Mouse (Mus musculus): Measurements from ENCODE around the gene Pmm1. TPM values are rescaled to one million over a fixed set of nuclear protein-coding genes. Genes with fewer than 3 reads are reported as not detected.
"Not testable (repeated sequence)": the region's sequence is repeated elsewhere in the genome, so short reads cannot be mapped to it uniquely, and the experiment has no call there.

Pmm1 gene
- polyA plus RNA-seq, 2 experiments: 34.8 to 41.5 TPM

DNA sequence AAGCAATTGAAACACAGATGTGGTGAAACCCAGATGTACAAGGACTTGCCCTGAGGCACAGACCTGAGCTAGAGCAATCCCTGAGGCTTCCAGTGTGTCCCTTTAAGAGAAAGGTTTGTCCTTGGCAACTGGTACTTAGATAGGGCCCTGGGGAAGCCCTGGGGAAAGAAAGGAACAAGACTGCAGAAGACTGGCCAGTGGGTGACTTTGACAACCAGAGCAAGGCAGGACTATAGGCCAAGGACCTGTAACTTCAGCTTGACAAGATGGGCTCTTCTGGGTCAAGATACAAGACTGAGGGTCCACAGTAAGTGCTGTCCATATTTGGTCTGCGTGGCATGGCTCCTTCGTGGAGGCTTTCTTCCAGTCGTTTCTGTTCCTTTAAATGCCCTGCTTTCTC is 26.9 kb upstream of the Pmm1 start, which contains the start of gene Xrcc6:
Gene Xrcc6 (plus strand): TSS at position 190 of the 400 bp plus-strand sequence.
- TF ChIP-seq POLR2A (IDR thresholded peaks at IDR 0.05; ENCODE audit: borderline replicate concordance, extremely low read depth, insufficient read depth, insufficient read length): no peak
- no peaks in the 10 kb centered on the region for H3K9me3 ChIP-seq (ENCODE audit: control insufficient read depth, low read length)
- H3K4me2 ChIP-seq (replicated peaks; ENCODE audit: low read depth, low read length, severe bottlenecking): no peak within 1 kb of the TSS
- H3K4me1 ChIP-seq (ENCODE audit: control insufficient read depth, insufficient read depth, low read length): no peaks in the 10 kb centered on the region
- no peaks in the 10 kb centered on the region for H3K36me3 ChIP-seq (ENCODE audit: control insufficient read depth, insufficient read depth, low read length)
- H3K27me3 ChIP-seq (ENCODE audit: control insufficient read depth, insufficient read depth, low read length): no peaks in the 10 kb centered on the region
- H3K9ac ChIP-seq (ENCODE audit: low read depth, low read length, severe bottlenecking): no peak within 1 kb of the TSS
- ATAC-seq (ENCODE audit: low FRiP score, low read depth) (no peak), DNase-seq (ENCODE audit: low spot score) (no peak)
- H3K4me3 ChIP-seq (replicated peaks; ENCODE audit: low read length): no peak within 1 kb of the TSS
- H3K27ac ChIP-seq (replicated peaks; ENCODE audit: low read depth, low read length): no peak within 1 kb of the TSS
- 89% methylated on average over 3 of the region's 3 CpGs for WGBS

DNA sequence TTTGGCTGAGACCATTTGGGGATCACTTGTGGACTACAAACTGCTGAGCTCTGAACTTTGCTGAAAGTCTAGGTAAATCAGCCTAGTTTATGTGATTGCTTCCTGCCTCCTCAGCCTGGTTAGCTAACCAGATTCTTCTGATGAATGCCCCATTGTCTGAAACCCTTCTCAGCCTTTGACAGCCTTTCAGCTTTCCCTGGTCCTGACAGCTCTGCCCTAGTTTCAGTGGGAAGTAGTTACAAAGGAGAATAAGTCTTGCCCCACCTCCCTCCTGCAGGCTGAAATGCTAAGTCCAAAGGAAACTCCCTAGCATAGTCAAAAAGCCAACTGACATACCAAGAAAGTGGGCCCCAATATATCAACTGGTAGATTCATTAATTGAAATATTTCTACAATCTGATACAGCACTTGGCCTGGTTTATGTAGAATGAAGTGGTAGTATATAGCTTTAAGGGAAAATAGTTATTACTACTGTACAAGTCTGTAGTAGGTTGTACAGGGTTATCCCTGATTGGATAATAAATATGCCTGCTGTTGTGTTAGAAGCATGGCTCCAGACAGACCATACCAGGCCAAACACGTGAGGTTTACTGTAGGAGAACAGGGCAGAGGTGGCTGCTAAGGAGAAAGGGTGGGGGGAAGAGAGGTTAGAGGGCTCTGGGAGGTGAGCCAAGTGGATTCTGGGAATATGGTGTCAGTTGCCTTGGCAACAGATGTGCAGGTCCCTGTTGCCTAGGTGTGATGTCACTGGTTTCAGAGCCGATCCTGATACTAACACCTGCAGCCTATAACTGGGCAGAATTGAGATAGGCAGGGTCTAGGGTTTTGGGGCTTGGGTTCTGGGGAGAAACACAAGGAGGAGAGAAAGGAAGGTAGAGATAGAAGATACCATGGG is 24.8 kb upstream of the Pmm1 start:
- Histone ChIP-seq H3K4me1 (ENCODE audit: control insufficient read depth, insufficient read depth, low read length) (no peaks in the 10 kb centered on the region), H3K36me3 (ENCODE audit: control insufficient read depth, insufficient read depth, low read length) (no peaks in the 10 kb centered on the region), H3K9ac (ENCODE audit: low read depth, low read length, severe bottlenecking) (no peak overlapping the region), H3K4me2 (replicated peaks; ENCODE audit: low read depth, low read length, severe bottlenecking) (no peak overlapping the region), H3K4me3 (replicated peaks; ENCODE audit: low read length) (no peak overlapping the region), H3K27me3 (ENCODE audit: control insufficient read depth, insufficient read depth, low read length) (no peaks in the 10 kb centered on the region), H3K9me3 (ENCODE audit: control insufficient read depth, low read length) (no peaks in the 10 kb centered on the region), H3K27ac (replicated peaks; ENCODE audit: low read depth, low read length) (no peak overlapping the region)
- 56% methylated on average over 2 of the region's 2 CpGs for WGBS
- DNase-seq (ENCODE audit: low spot score) (no peak), ATAC-seq (ENCODE audit: low FRiP score, low read depth) (no peak)
- no peak for TF ChIP-seq POLR2A (IDR thresholded peaks at IDR 0.05; ENCODE audit: borderline replicate concordance, extremely low read depth, insufficient read depth, insufficient read length)

DNA sequence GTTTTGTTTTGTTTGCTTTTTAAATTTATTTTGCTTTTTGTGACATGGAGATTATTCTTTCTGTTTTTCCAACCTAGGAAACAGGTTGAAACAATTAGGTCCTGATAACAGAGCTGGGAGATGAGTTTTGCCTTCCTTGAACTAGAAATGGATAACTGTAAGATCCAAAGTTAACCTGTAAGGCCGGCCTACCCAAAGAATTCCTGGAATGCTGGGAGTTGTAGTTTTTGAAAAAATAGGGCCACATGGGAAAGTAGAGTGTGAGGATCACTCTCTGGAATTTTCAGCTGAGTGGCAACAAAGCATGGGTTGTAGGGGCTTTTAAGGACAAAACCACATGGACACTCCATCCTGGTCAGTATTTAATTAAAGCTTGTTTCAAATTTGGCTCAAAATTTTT is 21.4 kb upstream of the Pmm1 start:
- H3K9me3 ChIP-seq (ENCODE audit: control insufficient read depth, low read length): no peaks in the 10 kb centered on the region
- DNase-seq (ENCODE audit: low spot score) (no peak), ATAC-seq (ENCODE audit: low FRiP score, low read depth) (no peak)
- no peaks in the 10 kb centered on the region for H3K36me3 ChIP-seq (ENCODE audit: control insufficient read depth, insufficient read depth, low read length)
- no peak for TF ChIP-seq POLR2A (IDR thresholded peaks at IDR 0.05; ENCODE audit: borderline replicate concordance, extremely low read depth, insufficient read depth, insufficient read length)
- 47% methylated on average over 1 of the region's 1 CpGs for WGBS
- no peak overlapping the region for H3K9ac ChIP-seq (ENCODE audit: low read depth, low read length, severe bottlenecking)
- H3K4me1 ChIP-seq (ENCODE audit: control insufficient read depth, insufficient read depth, low read length): no peaks in the 10 kb centered on the region
- no peak overlapping the region for H3K4me3 ChIP-seq (replicated peaks; ENCODE audit: low read length)
- H3K27me3 ChIP-seq (ENCODE audit: control insufficient read depth, insufficient read depth, low read length): no peaks in the 10 kb centered on the region
- H3K27ac ChIP-seq (replicated peaks; ENCODE audit: low read depth, low read length): no peak overlapping the region
- H3K4me2 ChIP-seq (replicated peaks; ENCODE audit: low read depth, low read length, severe bottlenecking): no peak overlapping the region

DNA sequence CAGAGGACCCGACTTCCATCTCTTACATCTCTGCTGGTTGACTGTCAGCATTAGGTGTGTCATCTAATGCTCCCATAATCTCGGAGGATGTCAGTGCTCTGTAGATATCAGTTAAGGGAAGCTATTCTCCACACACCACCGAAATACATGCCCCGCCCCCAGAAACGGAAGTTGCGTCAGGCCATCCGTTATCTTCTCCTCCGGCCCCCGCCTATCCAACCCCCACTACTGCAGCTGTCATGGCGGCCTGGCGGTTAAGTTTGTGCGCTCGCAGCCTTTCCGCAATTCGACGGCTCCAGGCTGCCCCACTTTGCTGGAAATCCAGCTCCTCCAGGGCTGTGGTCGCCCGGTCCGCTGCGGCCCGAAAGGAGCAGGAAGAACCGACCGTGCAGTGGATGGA is 19.6 kb upstream of the Pmm1 start, which contains the start of gene 1700029P11Rik:
Gene 1700029P11Rik (plus strand): TSS at position 220 of the 400 bp plus-strand sequence.
- Histone ChIP-seq H3K4me3 (replicated peaks; ENCODE audit: low read length) (no peak within 1 kb of the TSS), H3K4me1 (ENCODE audit: control insufficient read depth, insufficient read depth, low read length) (no peaks in the 10 kb centered on the region), H3K27ac (replicated peaks; ENCODE audit: low read depth, low read length) (no peak within 1 kb of the TSS), H3K9me3 (ENCODE audit: control insufficient read depth, low read length) (no peaks in the 10 kb centered on the region), H3K9ac (ENCODE audit: low read depth, low read length, severe bottlenecking) (no peak within 1 kb of the TSS), H3K4me2 (replicated peaks; ENCODE audit: low read depth, low read length, severe bottlenecking) (no peak within 1 kb of the TSS), H3K27me3 (ENCODE audit: control insufficient read depth, insufficient read depth, low read length) (no peaks in the 10 kb centered on the region), H3K36me3 (ENCODE audit: control insufficient read depth, insufficient read depth, low read length) (no peaks in the 10 kb centered on the region)
- ATAC-seq (ENCODE audit: low FRiP score, low read depth): no peak
- DNase-seq (ENCODE audit: low spot score): no peak
- 97% methylated on average over 23 of the region's 23 CpGs for WGBS
- no peak for TF ChIP-seq POLR2A (IDR thresholded peaks at IDR 0.05; ENCODE audit: borderline replicate concordance, extremely low read depth, insufficient read depth, insufficient read length)

DNA sequence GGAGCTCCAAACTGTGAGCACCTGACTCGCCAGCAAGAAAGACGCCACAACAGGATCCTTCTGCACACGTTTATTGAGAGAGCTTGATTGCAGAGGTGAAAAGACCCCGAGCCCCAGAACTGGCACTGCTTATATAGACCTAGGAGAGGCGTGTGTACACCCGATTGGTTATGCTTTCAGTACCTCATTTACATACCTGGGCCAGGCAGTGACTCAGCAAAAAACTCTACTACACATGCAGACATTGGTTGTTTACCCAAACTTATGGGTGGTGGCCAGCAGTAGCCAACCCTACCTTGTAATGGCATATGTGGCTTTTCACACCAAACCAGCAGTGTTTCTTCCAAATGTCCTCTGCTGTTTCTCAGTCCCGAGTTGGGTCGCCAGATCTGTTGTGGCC is 14.4 kb upstream of the Pmm1 start:
- H3K4me3 ChIP-seq (replicated peaks; ENCODE audit: low read length); H3K27ac ChIP-seq (replicated peaks; ENCODE audit: low read depth, low read length); H3K36me3 ChIP-seq (ENCODE audit: control insufficient read depth, insufficient read depth, low read length); H3K9ac ChIP-seq (ENCODE audit: low read depth, low read length, severe bottlenecking); H3K9me3 ChIP-seq (ENCODE audit: control insufficient read depth, low read length); DNase-seq (ENCODE audit: low spot score); H3K4me2 ChIP-seq (replicated peaks; ENCODE audit: low read depth, low read length, severe bottlenecking); ATAC-seq (ENCODE audit: low FRiP score, low read depth); H3K27me3 ChIP-seq (ENCODE audit: control insufficient read depth, insufficient read depth, low read length); H3K4me1 ChIP-seq (ENCODE audit: control insufficient read depth, insufficient read depth, low read length): not testable (repeated sequence)
- WGBS: 92% methylated on average over 8 of the region's 8 CpGs

DNA sequence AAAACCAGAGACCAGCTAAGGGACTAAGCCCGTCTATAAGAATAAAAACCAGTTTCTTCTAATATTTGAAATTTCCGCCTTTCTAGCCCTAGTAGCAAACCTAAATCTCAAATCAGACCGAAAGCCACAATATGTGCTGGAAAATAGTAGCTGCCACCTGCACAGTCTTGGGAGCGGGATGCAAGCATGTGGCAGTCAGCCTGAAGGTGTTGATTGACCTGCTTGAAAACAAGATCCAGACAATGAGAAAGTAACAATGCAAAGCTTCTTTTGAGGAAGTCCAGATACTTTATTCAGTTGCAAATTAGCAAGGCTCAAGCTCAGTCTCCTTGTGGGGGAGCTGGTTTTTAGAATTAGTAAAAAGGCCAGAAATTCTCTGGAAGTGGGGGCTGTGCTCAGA is 9.8 kb upstream of the Pmm1 start:
- WGBS: 93% methylated on average over 4 of the region's 4 CpGs
- H3K9ac ChIP-seq (ENCODE audit: low read depth, low read length, severe bottlenecking); ATAC-seq (ENCODE audit: low FRiP score, low read depth): not testable (repeated sequence)

DNA sequence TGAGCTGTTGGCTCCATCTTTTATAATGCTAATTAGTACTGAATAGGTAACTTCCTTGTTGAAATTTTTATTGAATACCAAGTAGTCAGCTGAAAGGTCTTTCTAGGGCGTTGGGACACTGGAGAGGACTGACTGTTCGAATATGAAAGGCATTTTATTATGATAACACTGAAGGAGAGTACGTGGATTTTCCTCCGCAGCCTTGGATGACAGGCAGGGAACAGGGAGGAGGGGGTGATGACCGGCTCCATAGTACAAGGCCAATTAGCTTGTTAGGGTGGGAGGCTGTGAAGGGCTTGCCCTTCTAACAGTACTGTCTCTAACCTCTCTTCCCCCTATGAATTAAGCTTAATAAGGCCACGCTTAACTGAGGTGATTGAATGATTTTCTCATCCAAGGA is 8.9 kb upstream of the Pmm1 start:
- not testable (repeated sequence) for H3K4me3 ChIP-seq (replicated peaks; ENCODE audit: low read length); H3K27ac ChIP-seq (replicated peaks; ENCODE audit: low read depth, low read length); H3K27me3 ChIP-seq (ENCODE audit: control insufficient read depth, insufficient read depth, low read length); ATAC-seq (ENCODE audit: low FRiP score, low read depth); H3K4me2 ChIP-seq (replicated peaks; ENCODE audit: low read depth, low read length, severe bottlenecking); H3K9ac ChIP-seq (ENCODE audit: low read depth, low read length, severe bottlenecking); H3K9me3 ChIP-seq (ENCODE audit: control insufficient read depth, low read length); DNase-seq (ENCODE audit: low spot score); H3K36me3 ChIP-seq (ENCODE audit: control insufficient read depth, insufficient read depth, low read length); H3K4me1 ChIP-seq (ENCODE audit: control insufficient read depth, insufficient read depth, low read length)
- 73% methylated on average over 6 of the region's 6 CpGs for WGBS

More for the DNA sequence above, 9.8 kb upstream of the Pmm1 start:
- not testable (repeated sequence) for H3K4me2 ChIP-seq (replicated peaks; ENCODE audit: low read depth, low read length, severe bottlenecking); H3K4me3 ChIP-seq (replicated peaks; ENCODE audit: low read length); DNase-seq (ENCODE audit: low spot score); H3K9me3 ChIP-seq (ENCODE audit: control insufficient read depth, low read length); H3K36me3 ChIP-seq (ENCODE audit: control insufficient read depth, insufficient read depth, low read length); H3K4me1 ChIP-seq (ENCODE audit: control insufficient read depth, insufficient read depth, low read length); H3K27me3 ChIP-seq (ENCODE audit: control insufficient read depth, insufficient read depth, low read length); H3K27ac ChIP-seq (replicated peaks; ENCODE audit: low read depth, low read length)

All from limb, embryonic 14.5 days (tissue).